Mouse (Mus musculus): ENCODE measurements around the gene Ccdc96.

- 0 out of 2 replicates have a peak, but pooled peaks have one; percentile 58 for TF ChIP-seq CTCF (IDR thresholded peaks at IDR 0.05; ENCODE audit: borderline replicate concordance, control insufficient read depth, extremely low read depth, insufficient read depth, low read length, poor library complexity)
- TF ChIP-seq POLR2A (IDR thresholded peaks at IDR 0.05; ENCODE audit: control insufficient read depth, extremely low read depth, insufficient read depth, low read length, poor library complexity) = no peak
These were observed 45.9 kb downstream of the Ccdc96 start for GRCm38 (mm10) chr5:36530129-36530751.

All from thymus, adult 2 months (tissue).